Mouse (Mus musculus) layer of hippocampus, postnatal 25 days (tissue): ENCODE results near the gene Xrcc4. TPM values are rescaled to one million over a fixed set of nuclear protein-coding genes. Genes with fewer than 3 reads are reported as not detected.
"Not testable (repeated sequence)": the region's sequence is repeated elsewhere in the genome, so short reads cannot be mapped to it uniquely, and the experiment has no call there.

Experiments used
- DNase-seq, 2 experiments: peaks; one replicate each; pipeline ENCODE4 v3.0.0; 2022; ENCODE audit warnings: mixed read lengths in 2 of 2, low spot score in 1 of 2; ENCODE audit errors: extremely low spot score in 1 of 2
- total RNA-seq, 2 experiments: library from RNA; stranded (reverse); gene quantifications; 2 replicates each; pipeline ENCODE4 v1.2.3; 2021

The Xrcc4 gene
- total RNA-seq, 2 experiments from 2014 or later: 15.0 to 16.4 TPM

GRCm38 (mm10) chr13:89833053-89833670 is 256.2 kb downstream of the Xrcc4 start:
- no peak for DNase-seq

- DNase-seq: no peak
Observed at GRCm38 (mm10) chr13:89828429-89828970, 260.9 kb downstream of the Xrcc4 start.

GRCm38 (mm10) chr13:89827838-89828237 is 261.6 kb downstream of the Xrcc4 start:
- DNase-seq: no peak

GRCm38 (mm10) chr13:89814543-89814942 is 274.9 kb downstream of the Xrcc4 start:
- no peak for DNase-seq

- DNase-seq: no peak
Observed at GRCm38 (mm10) chr13:89812169-89812568, 277.2 kb downstream of the Xrcc4 start.

- DNase-seq: no peak
Observed at GRCm38 (mm10) chr13:89809024-89809423, 280.4 kb downstream of the Xrcc4 start.

- DNase-seq: no peak
Observed at GRCm38 (mm10) chr13:89801901-89802300, 287.5 kb downstream of the Xrcc4 start.

GRCm38 (mm10) chr13:89797721-89798120 is 291.7 kb downstream of the Xrcc4 start:
- DNase-seq: no peak

GRCm38 (mm10) chr13:89791475-89791874 is 297.9 kb downstream of the Xrcc4 start:
- no peak for DNase-seq

- no peak for DNase-seq
Observed at GRCm38 (mm10) chr13:89782886-89783285, 306.5 kb downstream of the Xrcc4 start.

GRCm38 (mm10) chr13:89780276-89780675 is 309.1 kb downstream of the Xrcc4 start:
- DNase-seq: no peak

GRCm38 (mm10) chr13:89779208-89779911 is 310.0 kb downstream of the Xrcc4 start:
- DNase-seq: peak; percentile 16 to 82

- DNase-seq: no peak
Observed at GRCm38 (mm10) chr13:89777764-89778163, 311.6 kb downstream of the Xrcc4 start.

GRCm38 (mm10) chr13:89777146-89777545 is 312.3 kb downstream of the Xrcc4 start:
- DNase-seq: no peak

- no peak for DNase-seq
Observed at GRCm38 (mm10) chr13:89766551-89766950, 322.9 kb downstream of the Xrcc4 start.

- DNase-seq: no peak
Observed at GRCm38 (mm10) chr13:89765966-89766365, 323.4 kb downstream of the Xrcc4 start.

GRCm38 (mm10) chr13:89762339-89762738 is 327.1 kb downstream of the Xrcc4 start:
- no peak for DNase-seq

GRCm38 (mm10) chr13:89756347-89756746 is 333.1 kb downstream of the Xrcc4 start:
- no peak for DNase-seq

GRCm38 (mm10) chr13:89750562-89750961 is 338.8 kb downstream of the Xrcc4 start:
- DNase-seq: not testable (repeated sequence)

- no peak for DNase-seq
Observed at GRCm38 (mm10) chr13:89743201-89743600, 346.2 kb downstream of the Xrcc4 start.

GRCm38 (mm10) chr13:89742686-89743200 is 346.7 kb downstream of the Xrcc4 start:
- DNase-seq: no peak
